13 mouse cellular contexts compared by ENCODE assay signal in genomic region chr1:51136792-51137191, GRCm38 (mm10).
DNase-seq lines count a peak whose midpoint lies in the region; ATAC-seq and TF ChIP-seq lines count a peak whose summit lies in the region.
"Had no signal": no experiment of that assay in that cellular context is flagged by ENCODE, and none has a peak within 500 bp of the region (broad histone marks: within the 10 kb centered on the region; RNA-seq: fewer than 3 reads in every experiment).

No protein-coding gene starts in this region.

- no peak for ATAC-seq in kidney, embryonic 14.5 days (ENCODE audit: low FRiP score, low TSS enrichment)
- peak; percentile 42; the same call in 1 of the 2 replicates for ATAC-seq in kidney, embryonic 16.5 days (ENCODE audit: low FRiP score, low TSS enrichment)

- no peak for DNase-seq in gastrocnemius, adult 2 months
- DNase-seq in gastrocnemius, postnatal 4 days (ENCODE audit: low spot score in 2 of 2): no peak
- peak; percentile 78 for DNase-seq in kidney, adult 2 months
- peak; percentile 24 for DNase-seq in lung, postnatal 14 days
- DNase-seq in layer of hippocampus, adult 9-10 months (ENCODE audit: low spot score): no peak
- DNase-seq in layer of hippocampus, adult 8-10 months (ENCODE audit: low spot score in 2 of 2): no peak
- DNase-seq: adrenal gland, postnatal 36 days; cerebellum, postnatal 14 days had no signal

- H3K27me3 ChIP-seq in kidney, adult 2 months (replicated peaks; ENCODE audit: control insufficient read depth, insufficient read depth, low read length): no peaks in the 10 kb centered on the region
- no peaks in the 10 kb centered on the region for H3K27me3 ChIP-seq in kidney, embryonic 14.5 days (ENCODE audit: control insufficient read depth, insufficient read depth, low read length)
- no peaks in the 10 kb centered on the region for H3K27me3 ChIP-seq in kidney, embryonic 16.5 days (ENCODE audit: insufficient read depth, low read length)
- H3K27me3 ChIP-seq: embryonic facial prominence, embryonic 15.5 days; forebrain, embryonic 12.5 days; liver, embryonic 15.5 days had no signal

- intact Hi-C loops in gastrocnemius, adult 2 months (cut with DNase I): loop anchor here (10.0 kb wide), 1 partner anchor 128 kb away; no protein-coding TSS in a partner anchor

- TF ChIP-seq POLR2A in kidney, adult 2 months (IDR thresholded peaks at IDR 0.05; ENCODE audit: low read depth, low read length): no peak

- TF ChIP-seq CTCF in gastrocnemius, adult 2 months (IDR thresholded peaks at IDR 0.05): no peak
- no peak for TF ChIP-seq CTCF in kidney, adult 2 months (conservative IDR thresholded peaks at IDR 0.05; ENCODE audit: insufficient read depth, insufficient read length, low read depth, low read length)

- no peaks in the 10 kb centered on the region for H3K9me3 ChIP-seq in kidney, embryonic 14.5 days (ENCODE audit: control insufficient read depth, low read length)
- no peaks in the 10 kb centered on the region for H3K9me3 ChIP-seq in kidney, embryonic 16.5 days (ENCODE audit: low read length)
- H3K9me3 ChIP-seq: embryonic facial prominence, embryonic 15.5 days; forebrain, embryonic 12.5 days; liver, embryonic 15.5 days had no signal

- no peak overlapping the region for H3K4me3 ChIP-seq in gastrocnemius, adult 2 months
- no peak overlapping the region for H3K4me3 ChIP-seq in kidney, adult 2 months (ENCODE audit: insufficient read depth, low read depth, low read length)
- H3K4me3 ChIP-seq in kidney, embryonic 14.5 days (ENCODE audit: low read length): no peak overlapping the region
- H3K4me3 ChIP-seq in kidney, embryonic 16.5 days (ENCODE audit: low read length): no peak overlapping the region
- H3K4me3 ChIP-seq: embryonic facial prominence, embryonic 15.5 days; forebrain, embryonic 12.5 days; liver, embryonic 15.5 days had no signal

- no peaks in the 10 kb centered on the region for H3K4me1 ChIP-seq in kidney, adult 2 months (ENCODE audit: control insufficient read depth, insufficient read depth, low read length)
- 0 out of 2 replicates have a peak, but pooled peaks cover 5% of the 10 kb centered on the region for H3K4me1 ChIP-seq in kidney, embryonic 14.5 days (ENCODE audit: control insufficient read depth, insufficient read depth, low read length)
- H3K4me1 ChIP-seq in kidney, embryonic 16.5 days (ENCODE audit: insufficient read depth, low read length): peaks cover 6% of the 10 kb centered on the region
- H3K4me1 ChIP-seq: embryonic facial prominence, embryonic 15.5 days; forebrain, embryonic 12.5 days; liver, embryonic 15.5 days had no signal

- no peak overlapping the region for H3K4me2 ChIP-seq in kidney, embryonic 14.5 days (replicated peaks; ENCODE audit: low read depth, low read length)
- no peak overlapping the region for H3K4me2 ChIP-seq in kidney, embryonic 16.5 days (replicated peaks; ENCODE audit: low read depth, low read length)
- H3K4me2 ChIP-seq: embryonic facial prominence, embryonic 15.5 days; forebrain, embryonic 12.5 days; liver, embryonic 15.5 days had no signal

- no peak overlapping the region for H3K9ac ChIP-seq in kidney, embryonic 14.5 days (ENCODE audit: low read depth, low read length)
- H3K9ac ChIP-seq in kidney, embryonic 16.5 days (replicated peaks; ENCODE audit: low read length): no peak overlapping the region
- H3K9ac ChIP-seq: embryonic facial prominence, embryonic 15.5 days; forebrain, embryonic 12.5 days; liver, embryonic 15.5 days had no signal

- H3K36me3 ChIP-seq in kidney, adult 2 months (ENCODE audit: control insufficient read depth, insufficient read depth, low read length): no peaks in the 10 kb centered on the region
- H3K36me3 ChIP-seq in kidney, embryonic 14.5 days (ENCODE audit: control insufficient read depth, insufficient read depth, low read length): no peaks in the 10 kb centered on the region
- H3K36me3 ChIP-seq in kidney, embryonic 16.5 days (ENCODE audit: insufficient read depth, low read length): no peaks in the 10 kb centered on the region
- H3K36me3 ChIP-seq: embryonic facial prominence, embryonic 15.5 days; forebrain, embryonic 12.5 days; liver, embryonic 15.5 days had no signal

- 24% methylated on average over 2 of the region's 2 CpGs for WGBS in kidney, adult 2 months
- 24% methylated on average over 2 of the region's 2 CpGs for WGBS in kidney, embryonic 14.5 days
- WGBS in kidney, embryonic 16.5 days: 11% methylated on average over 2 of the region's 2 CpGs

- H3K27ac ChIP-seq in gastrocnemius, adult 2 months: peak overlapping the region; percentile 83
- H3K27ac ChIP-seq in kidney, adult 2 months (ENCODE audit: insufficient read depth, low read depth, low read length): no peak overlapping the region
- H3K27ac ChIP-seq in kidney, embryonic 14.5 days (ENCODE audit: low read depth, low read length): no peak overlapping the region
- H3K27ac ChIP-seq in kidney, embryonic 16.5 days (ENCODE audit: low read length): no peak overlapping the region
- H3K27ac ChIP-seq: embryonic facial prominence, embryonic 15.5 days; forebrain, embryonic 12.5 days; liver, embryonic 15.5 days had no signal

Comparison
In these comparisons a context has a peak if more than half of its experiments do, and no peak if none do; other contexts are left out.
1. DNase-seq: peak in kidney, adult 2 months (single experiment) and lung, postnatal 14 days (single experiment); none in gastrocnemius, adult 2 months (single experiment), gastrocnemius, postnatal 4 days (0 of 2), layer of hippocampus, adult 9-10 months (single experiment) and layer of hippocampus, adult 8-10 months (0 of 2).